Mouse (Mus musculus): ENCODE results near the gene Nlrp14.
"Not testable (repeated sequence)": the region's sequence is repeated elsewhere in the genome, so short reads cannot be mapped to it uniquely, and the experiment has no call there.

Gene Nlrp14

DNA sequence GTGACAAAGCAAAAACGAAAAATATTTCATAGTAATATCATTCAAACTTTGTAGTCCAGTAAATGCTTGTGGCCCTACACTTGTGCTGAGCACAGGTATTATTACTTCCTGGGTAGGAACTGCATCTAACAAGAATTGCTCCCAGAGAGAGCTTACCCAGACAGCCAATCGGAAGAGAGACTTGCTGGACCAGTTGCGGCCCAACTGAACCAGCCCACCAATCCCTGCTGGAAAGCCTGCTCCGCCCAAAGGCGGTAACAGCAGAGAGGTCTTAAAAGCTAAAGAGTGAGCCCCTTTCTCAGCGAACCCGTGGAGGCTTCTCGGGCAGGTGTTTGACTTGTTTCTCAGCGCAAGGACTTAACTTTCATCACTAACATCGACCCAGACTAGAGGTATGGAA lies at the start of gene Nlrp14:
Gene Nlrp14 (plus strand): TSS at position 301 of the 400 bp plus-strand sequence.
- DNase-seq (ENCODE audit: low read depth) = no peak

DNA sequence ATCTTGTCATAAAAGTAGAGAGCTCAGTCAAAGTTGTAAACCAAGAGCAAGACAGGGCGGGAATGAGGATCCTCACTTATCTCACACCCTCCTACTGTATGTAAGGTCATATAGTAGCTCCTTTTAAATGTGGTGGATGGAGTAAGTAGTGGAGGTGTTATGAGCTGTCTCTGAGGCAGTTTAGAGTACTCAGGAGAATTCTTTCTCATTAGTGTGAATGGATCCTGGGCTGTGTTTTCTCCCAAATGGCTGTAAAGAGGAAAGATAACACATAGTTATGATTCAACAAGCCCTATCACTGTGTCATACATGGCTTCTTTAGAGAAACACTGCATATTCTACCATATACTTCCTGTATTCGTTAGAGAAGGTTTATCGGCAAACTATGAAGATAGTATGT lies 35.8 kb upstream of the Nlrp14 start, which contains the start of gene Olfr715:
Gene Olfr715 (minus strand): TSS at position 101 of the 400 bp plus-strand sequence.
- DNase-seq (ENCODE audit: low read depth) = not testable (repeated sequence)

- not testable (repeated sequence) for DNase-seq (ENCODE audit: low read depth)
Observed at GRCm38 (mm10) chr7:107138027-107138426, 28.8 kb upstream of the Nlrp14 start, which contains the start of gene Olfr716. Olfr716 (plus strand) TSS chr7:107138327.

- DNase-seq (ENCODE audit: low read depth) = no peak
Observed at GRCm38 (mm10) chr7:107180406-107180805, 13.6 kb downstream of the Nlrp14 start.

GRCm38 (mm10) chr7:107201817-107202216 lies 35.0 kb downstream of the Nlrp14 start:
- no peak for DNase-seq (ENCODE audit: low read depth)

DNA sequence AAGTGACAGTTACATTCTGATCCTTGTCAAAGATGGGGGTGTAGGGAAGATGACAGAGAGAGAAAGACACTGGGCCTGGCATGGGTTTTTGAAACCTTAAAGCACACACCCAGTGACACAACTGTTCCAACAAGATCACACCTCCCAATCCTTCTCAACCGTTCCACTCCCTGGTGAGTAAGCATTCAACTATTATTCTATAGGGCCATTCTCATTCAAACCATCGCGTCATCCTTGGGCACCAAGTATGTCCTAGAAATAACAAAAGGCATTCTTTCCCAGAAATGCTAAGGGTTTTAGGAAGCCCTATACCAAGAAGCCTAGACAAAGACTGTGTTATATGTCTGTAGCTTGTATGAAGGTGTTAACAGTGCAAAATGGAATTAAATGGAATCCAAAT lies 41.1 kb downstream of the Nlrp14 start:
- no peak for DNase-seq (ENCODE audit: low read depth)

GRCm38 (mm10) chr7:107209204-107209860 lies 42.5 kb downstream of the Nlrp14 start, which contains the start of gene Rbmxl2:
Rbmxl2 (plus strand) TSS chr7:107209445.
- DNase-seq (ENCODE audit: low read depth) = no peak

- no peak for DNase-seq (ENCODE audit: low read depth)
Observed at GRCm38 (mm10) chr7:107210126-107210576, 43.4 kb downstream of the Nlrp14 start.

- DNase-seq (ENCODE audit: low read depth) = no peak
Observed at GRCm38 (mm10) chr7:107215723-107216122, 48.9 kb downstream of the Nlrp14 start.

- no peak for DNase-seq (ENCODE audit: low read depth)
Observed at GRCm38 (mm10) chr7:107216845-107217244, 50.1 kb downstream of the Nlrp14 start.

GRCm38 (mm10) chr7:107236854-107237253 lies 70.1 kb downstream of the Nlrp14 start:
- DNase-seq (ENCODE audit: low read depth) = no peak

- no peak for DNase-seq (ENCODE audit: low read depth)
Observed at GRCm38 (mm10) chr7:107237498-107237897, 70.7 kb downstream of the Nlrp14 start.

DNA sequence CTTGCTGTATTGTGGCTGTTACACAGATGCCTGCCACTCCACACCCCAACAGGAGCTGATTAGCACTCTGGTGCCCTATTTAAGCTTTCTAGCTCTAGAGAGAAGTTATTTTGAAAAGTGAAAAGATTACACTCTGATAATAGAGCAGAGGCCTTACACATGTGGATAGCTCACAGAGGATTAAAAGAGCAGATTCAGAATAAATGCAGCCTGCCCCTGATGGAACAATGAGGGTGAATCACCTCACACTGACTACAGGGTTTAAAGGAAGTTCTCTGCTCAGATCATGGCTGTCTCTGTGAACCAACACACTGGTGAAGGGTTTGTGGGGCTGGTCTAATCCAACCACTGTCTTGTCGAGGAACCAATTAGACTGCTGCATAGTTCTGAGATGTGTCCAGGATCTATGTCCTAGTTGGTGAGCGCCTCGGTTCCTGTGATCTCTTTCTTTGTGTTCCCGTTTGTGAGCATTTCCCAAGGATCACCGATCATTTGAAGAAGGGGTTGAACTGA lies 74.6 kb downstream of the Nlrp14 start:
- DNase-seq (ENCODE audit: low read depth) = no peak

All from fibroblast of lung, adult 2 months (primary cell).